Mouse (Mus musculus) embryo, embryonic 10.5 days (tissue): ENCODE results near the gene Actr2.
"Not testable (repeated sequence)": the region's sequence is repeated elsewhere in the genome, so short reads cannot be mapped to it uniquely, and the experiment has no call there.

Experiments used
- DNase-seq: peaks from one replicate; pipeline ENCODE4 v3.0.0-alpha.2; 2015; ENCODE audit warnings: low spot score

The Actr2 gene

GRCm38 (mm10) chr11:20045586-20045985 is 67.1 kb downstream of the Actr2 start:
- no peak for DNase-seq

DNA sequence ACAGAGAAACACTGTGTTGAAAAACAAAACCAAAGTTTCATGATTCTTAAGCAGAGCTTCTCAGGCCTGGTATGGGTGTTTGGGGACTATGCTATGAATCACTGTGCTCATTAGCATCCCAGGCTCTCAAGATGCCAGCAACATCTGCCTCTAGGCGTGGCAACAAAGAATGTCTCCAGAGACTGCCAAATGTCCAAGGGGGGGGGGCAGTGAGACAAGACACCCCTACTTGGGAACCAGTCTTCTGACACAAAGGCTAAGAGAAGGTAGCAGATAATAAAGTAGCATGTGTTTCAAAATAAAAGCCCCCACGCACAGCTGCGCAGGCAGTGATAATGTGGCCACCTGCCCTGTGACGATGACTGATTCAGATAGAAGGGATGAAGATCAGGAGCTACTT is 69.5 kb downstream of the Actr2 start:
- DNase-seq = no peak

GRCm38 (mm10) chr11:20042106-20042505 is 70.6 kb downstream of the Actr2 start:
- no peak for DNase-seq

DNA sequence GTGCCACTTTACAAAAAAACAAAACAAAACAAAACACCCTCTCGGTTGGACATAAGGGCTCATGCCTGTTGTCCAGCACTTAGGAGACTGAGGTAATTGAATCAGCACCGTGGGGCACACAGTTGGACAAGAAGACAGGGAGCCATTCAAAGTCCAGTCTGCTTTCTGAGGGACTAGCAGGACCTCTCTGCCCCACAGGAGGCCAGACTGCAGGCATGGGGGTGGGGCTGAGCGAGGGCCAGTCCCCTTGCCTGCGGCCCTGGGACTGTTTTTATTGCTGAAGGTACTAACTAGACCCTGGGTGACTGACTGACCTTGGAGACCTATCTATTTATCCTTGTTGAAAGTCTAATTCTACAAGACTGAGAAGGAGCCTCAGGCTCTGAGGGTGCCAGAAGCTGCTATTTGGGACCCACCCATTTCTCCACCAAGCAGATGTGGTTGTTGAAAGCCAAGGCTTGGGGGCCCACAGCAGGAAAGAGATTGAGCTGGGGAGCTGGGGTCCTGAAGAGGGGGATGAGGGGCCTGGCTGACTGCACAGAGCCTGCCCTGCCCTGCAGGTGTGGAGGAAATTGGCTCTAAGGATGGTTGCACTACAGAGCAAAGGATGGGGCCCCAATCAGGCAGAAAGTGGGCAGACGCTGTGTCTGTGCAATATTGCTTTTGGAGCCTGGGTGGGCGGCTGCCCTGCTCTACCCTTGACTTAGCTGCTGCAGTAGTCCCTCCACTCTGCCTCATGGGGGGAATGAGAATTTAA is 71.4 kb downstream of the Actr2 start:
- DNase-seq = peak; percentile 24

GRCm38 (mm10) chr11:20038723-20039122 is 74.0 kb downstream of the Actr2 start:
- no peak for DNase-seq

- DNase-seq = no peak
These were observed 75.0 kb downstream of the Actr2 start for GRCm38 (mm10) chr11:20037739-20038138.

- no peak for DNase-seq
These were observed 76.7 kb downstream of the Actr2 start for GRCm38 (mm10) chr11:20035972-20036371.

- DNase-seq = no peak
These were observed 77.3 kb downstream of the Actr2 start for GRCm38 (mm10) chr11:20035343-20035928.

GRCm38 (mm10) chr11:20034337-20034947 is 78.3 kb downstream of the Actr2 start:
- DNase-seq = no peak

- no peak for DNase-seq
These were observed 79.1 kb downstream of the Actr2 start for GRCm38 (mm10) chr11:20033541-20034160.

DNA sequence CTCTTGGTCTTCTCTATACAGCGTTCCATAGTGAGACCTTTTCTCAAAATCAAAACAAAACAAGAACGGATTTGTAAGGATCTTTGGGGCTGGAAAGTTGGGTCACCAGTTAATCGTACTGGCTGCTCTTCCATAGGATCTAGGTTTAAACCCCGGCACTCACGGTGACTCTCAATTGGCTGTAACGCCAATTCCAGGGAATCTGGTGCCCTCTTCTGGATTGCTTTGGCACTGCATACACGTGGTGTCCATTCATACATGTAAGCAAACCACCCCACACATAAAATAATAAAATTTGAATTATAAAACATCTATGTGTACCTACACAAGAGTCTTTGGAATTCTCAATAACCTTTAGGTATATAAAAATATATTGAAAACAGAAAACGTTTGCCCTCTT is 81.2 kb downstream of the Actr2 start:
- peak; percentile 74 for DNase-seq

DNA sequence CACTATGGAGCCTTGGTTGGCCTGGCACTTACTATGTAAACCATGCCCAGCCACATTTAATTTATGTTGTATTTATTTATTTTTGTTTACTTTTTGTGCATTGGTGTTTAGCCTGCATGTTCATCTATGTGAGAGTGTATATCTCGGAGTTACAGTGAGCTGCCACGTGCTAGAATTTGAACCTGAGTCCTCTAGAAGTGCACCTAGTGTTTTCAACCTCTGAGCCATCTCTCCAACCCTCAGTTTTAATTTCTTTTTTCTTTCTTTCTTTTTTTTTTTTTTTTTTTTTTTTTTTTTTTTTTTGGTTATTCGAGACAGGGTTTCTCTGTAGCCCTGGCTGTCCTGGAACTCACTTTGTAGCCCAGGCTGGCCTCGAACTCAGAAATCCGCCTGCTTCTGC is 81.7 kb downstream of the Actr2 start:
- DNase-seq = not testable (repeated sequence)

DNA sequence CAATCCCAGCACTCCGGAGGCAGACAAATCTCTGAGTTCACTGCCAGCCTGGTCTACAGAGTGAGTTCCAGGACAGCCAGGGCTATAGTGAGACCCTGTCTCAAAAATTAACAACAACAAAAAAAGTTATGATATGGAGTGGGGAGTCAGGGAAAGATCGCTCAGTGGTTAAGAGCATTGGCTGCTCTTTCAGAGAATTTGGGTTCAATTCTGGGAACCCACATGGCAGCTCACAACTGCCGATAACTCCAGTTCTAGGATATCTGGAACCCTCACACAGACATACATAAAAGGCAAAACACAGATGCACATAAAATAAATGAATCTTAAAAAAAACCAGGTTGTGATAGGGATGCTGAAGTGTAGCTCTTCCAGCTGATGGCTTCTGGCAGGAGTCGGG is 83.7 kb downstream of the Actr2 start:
- DNase-seq = no peak

DNA sequence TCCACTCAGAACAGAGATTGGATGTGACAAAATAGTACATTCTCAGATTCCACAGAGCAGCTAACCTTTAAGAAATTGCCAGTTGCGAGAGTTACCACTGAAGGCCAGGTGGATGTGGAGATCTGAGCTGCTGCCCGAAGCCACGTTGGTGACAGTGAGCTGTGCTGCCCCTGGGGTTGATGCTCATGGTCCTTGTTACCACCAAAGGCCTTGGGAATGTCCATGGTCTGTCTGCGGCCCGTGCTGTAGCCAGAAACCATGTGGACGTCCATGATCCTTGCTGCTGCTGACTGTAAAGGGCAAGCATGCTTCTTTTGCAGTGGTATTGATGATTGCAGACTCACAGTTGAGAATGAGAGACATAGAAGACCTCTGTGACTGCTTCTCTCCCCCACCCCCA is 84.3 kb downstream of the Actr2 start:
- DNase-seq = no peak

DNA sequence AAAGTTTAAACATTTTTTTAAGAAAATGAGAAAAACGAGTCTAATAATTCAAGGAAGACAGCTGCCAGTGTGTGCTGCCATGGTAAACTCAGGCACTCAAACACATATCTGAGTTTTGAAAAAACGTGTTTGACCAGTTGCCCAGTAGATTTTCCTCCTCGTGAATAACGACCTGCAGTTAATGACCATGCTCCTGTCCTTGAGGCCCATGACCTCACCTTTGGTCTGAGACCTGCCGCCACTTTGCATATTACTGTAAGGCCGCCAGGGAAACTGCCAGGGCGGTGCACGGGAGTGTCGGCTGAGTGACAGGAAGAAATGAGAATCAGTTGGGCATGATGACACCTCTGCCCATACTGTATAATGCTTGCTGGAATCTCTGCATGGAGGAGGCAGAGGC is 85.0 kb downstream of the Actr2 start:
- no peak for DNase-seq

DNA sequence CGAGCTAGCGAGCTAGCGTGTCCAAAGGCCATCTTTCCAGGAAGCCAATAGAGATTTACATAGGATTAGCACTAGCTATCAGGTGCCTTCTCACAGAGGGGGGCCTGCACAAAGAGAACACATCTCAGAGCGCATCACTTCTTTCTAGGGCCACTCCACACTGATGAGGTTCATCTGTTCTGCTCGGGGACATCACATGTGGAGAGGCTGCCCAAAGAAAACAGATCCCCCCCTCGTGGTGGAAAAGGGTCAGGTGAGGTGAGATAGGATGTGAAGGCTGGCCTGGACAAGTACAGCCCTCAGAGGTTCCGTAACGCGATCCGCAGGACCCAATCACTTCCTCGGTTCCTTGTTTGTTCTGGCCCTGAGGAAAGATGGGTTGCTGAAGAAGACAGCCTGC is 86.8 kb downstream of the Actr2 start:
- DNase-seq = peak; percentile 45

DNA sequence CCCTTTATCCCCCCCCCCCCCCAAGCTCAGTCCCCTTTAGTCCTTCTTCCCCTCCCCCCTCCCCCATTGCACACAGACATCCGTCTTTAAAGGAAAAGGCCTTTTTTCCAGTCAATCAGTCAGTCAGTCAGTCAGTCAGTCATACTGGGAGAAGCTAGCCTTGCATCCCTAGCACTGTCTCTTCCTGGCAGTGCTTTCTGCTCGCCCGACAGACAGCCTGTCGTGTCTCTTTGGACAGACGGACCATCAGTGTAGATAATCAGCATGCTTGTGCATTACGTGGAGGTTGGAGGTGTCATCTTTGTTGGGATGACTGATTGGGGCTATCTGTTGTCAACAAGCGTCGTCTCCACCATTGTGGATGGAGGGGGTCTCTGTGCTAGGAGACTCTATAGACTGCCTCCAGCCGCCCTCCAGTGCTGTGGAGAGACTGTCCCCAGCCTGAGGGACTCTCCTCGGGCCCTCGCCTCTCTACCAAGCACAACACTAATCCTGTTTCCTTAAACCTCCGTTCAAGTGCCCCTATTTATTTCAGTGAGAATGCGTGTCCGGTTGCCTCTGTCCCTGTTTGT is 89.7 kb downstream of the Actr2 start:
- no peak for DNase-seq

- no peak for DNase-seq
These were observed 90.3 kb downstream of the Actr2 start for GRCm38 (mm10) chr11:20022462-20022861.

- DNase-seq = no peak
These were observed 92.0 kb downstream of the Actr2 start for GRCm38 (mm10) chr11:20020720-20021119.

GRCm38 (mm10) chr11:20018905-20019304 is 93.8 kb downstream of the Actr2 start:
- no peak for DNase-seq

DNA sequence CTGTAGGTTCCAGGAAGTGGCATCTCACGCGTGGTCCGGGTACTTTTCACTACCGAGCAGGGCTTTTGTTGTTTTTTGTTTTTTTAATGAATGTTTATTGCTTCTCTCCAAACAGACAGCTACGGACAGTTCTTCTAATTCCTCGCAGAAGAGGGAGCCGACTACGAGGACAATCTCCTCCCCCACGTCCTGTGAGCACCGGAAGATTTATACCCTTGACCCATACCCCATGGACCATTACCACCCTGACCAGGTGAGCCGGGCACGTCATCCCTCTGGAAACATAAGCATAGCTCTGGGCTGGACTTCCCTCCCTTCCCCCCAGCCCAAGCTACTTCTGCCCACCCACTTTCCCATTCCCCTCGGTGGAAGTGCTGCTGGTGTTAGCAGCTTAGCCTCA is 94.8 kb downstream of the Actr2 start:
- DNase-seq = no peak

- DNase-seq = no peak
These were observed 99.3 kb downstream of the Actr2 start for GRCm38 (mm10) chr11:20013366-20013765.
